Mouse (Mus musculus) midbrain, embryonic 14.5 days (tissue): ENCODE measurements around the gene Ptgdr. TPM values are rescaled to one million over a fixed set of nuclear protein-coding genes. Genes with fewer than 3 reads are reported as not detected.
A peak's percentile ranks its signal among the peaks of the same experiment; 100 is the strongest.
"Not testable (repeated sequence)": the region's sequence is repeated elsewhere in the genome, so short reads cannot be mapped to it uniquely, and the experiment has no call there.

Experiments
- ATAC-seq: fragments of 200-750 bp; cut with Nextera tagmentation; 2 replicates; pipeline ENCODE4 v1.8.0; 2017; ENCODE audit warnings: moderate number of reproducible peaks, moderate library complexity; ENCODE audit not compliant: low FRiP score, low TSS enrichment
- DNase-seq: peaks from one replicate; pipeline ENCODE4 v3.0.0-alpha.2; 2015
- H3K27ac ChIP-seq: fragments of 300-500 bp; sonication (generic); replicated peaks from 2 replicates; pipeline ENCODE4 v1.5.1; 2014; ENCODE audit warnings: mild to moderate bottlenecking, low read depth, low read length, moderate library complexity
- H3K27me3 ChIP-seq: fragments of 300-500 bp; sonication (generic); 2 replicates; pipeline ENCODE4 v1.6.1; 2014; ENCODE audit warnings: low read length, control low read depth, mixed read lengths; ENCODE audit not compliant: control insufficient read depth, insufficient read depth
- H3K36me3 ChIP-seq: fragments of 300-500 bp; sonication (generic); 2 replicates; pipeline ENCODE4 v1.6.1; 2014; ENCODE audit warnings: low read length, control low read depth; ENCODE audit not compliant: control insufficient read depth, insufficient read depth
- H3K4me1 ChIP-seq: fragments of 300-500 bp; sonication (generic); 2 replicates; pipeline ENCODE4 v1.6.1; 2014; ENCODE audit warnings: mild to moderate bottlenecking, antibody characterized with exemption, low read length, control low read depth; ENCODE audit not compliant: control insufficient read depth, insufficient read depth
- H3K4me2 ChIP-seq: fragments of 300-500 bp; sonication (generic); 2 replicates; pipeline ENCODE4 v1.6.1; 2014; ENCODE audit warnings: mild to moderate bottlenecking, low read length, moderate library complexity
- H3K4me3 ChIP-seq: fragments of 300-500 bp; sonication (generic); replicated peaks from 2 replicates; pipeline ENCODE4 v1.5.1; 2014; ENCODE audit warnings: low read depth, low read length
- H3K9ac ChIP-seq: fragments of 300-500 bp; sonication (generic); replicated peaks from 2 replicates; pipeline ENCODE4 v1.6.1; 2014; ENCODE audit warnings: mild to moderate bottlenecking, low read length, moderate library complexity
- H3K9me3 ChIP-seq: fragments of 300-500 bp; sonication (generic); 2 replicates; pipeline ENCODE4 v1.6.1; 2016; ENCODE audit warnings: low read length, control low read depth, mixed read lengths; ENCODE audit not compliant: control insufficient read depth
- WGBS: fragments of 180-500 bp; shearing (Covaris S2); extraction: QIAGEN DNeasy Blood & Tissue Kit; methylation state at CpG from one replicate; pipeline ENCODE4 v1.1.7; 2014; 5-methylcytosine and 5-hydroxymethylcytosine counted together
- polyA plus RNA-seq: library from polyadenylated mRNA; unstranded; fragments of >200 nt; fragmentation: Nextera tagmentation; extraction: Ambion mirVana; gene quantifications from 2 replicates; pipeline ENCODE4 v1.2.1, GENCODE M21; 2014

The Ptgdr gene
- polyA plus RNA-seq, result 0.07 and 0.08 TPM in 2 replicates

DNA sequence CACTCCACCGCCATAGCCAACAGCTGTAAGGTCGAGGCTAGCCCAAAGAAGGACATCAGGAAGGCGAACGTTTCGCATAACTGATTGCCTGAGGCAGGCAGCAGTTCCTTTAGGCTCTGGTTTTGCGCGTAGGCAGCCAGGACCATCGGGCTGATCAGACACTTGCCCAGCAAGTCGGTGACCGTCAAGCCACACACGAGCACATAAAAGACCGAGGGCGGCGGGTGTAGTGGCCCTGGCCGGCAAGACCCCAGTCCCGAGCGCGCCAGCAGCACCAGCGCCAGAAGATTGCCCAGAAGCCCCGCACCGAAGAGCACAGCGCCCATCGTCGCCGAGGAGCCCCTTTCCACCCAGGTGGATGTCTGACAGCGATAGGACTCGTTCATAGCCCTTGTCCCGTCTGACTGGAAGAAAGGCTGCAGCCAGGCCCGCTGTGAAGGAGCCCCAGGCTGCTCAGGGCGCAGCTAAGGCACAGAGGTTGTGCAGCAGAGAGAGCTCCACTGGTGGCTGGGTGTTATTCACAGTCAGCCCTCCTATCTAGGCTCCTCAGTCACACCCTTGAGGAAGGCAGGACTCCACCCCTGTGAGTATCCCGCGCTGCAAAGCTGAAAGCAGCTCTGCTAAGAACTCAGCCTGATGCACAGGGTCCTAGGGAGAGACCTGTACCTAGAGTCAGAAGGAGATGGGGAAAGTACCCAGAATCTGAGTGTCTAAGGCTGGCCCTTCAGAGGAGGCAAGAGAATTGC, at the start of gene Ptgdr:
Gene Ptgdr, minus strand, starts transcription at position 508 of the 746 bp plus-strand sequence.
- 2% methylated on average over 32 of the region's 32 CpGs for WGBS
- H3K4me3 ChIP-seq, result peak within 1 kb of the TSS; percentile 30
- H3K36me3 ChIP-seq, result no peaks in the 10 kb centered on the region
- ATAC-seq (peak; percentile 35), DNase-seq (peak; percentile 17)
- peak within 1 kb of the TSS; percentile 54 for H3K4me2 ChIP-seq
- H3K9ac ChIP-seq, result no peak within 1 kb of the TSS
- H3K4me1 ChIP-seq, result no peaks in the 10 kb centered on the region
- peaks cover 19% of the 10 kb centered on the region; the same call in 1 of the 2 replicates for H3K27me3 ChIP-seq
- no peaks in the 10 kb centered on the region for H3K9me3 ChIP-seq
- H3K27ac ChIP-seq, result no peak within 1 kb of the TSS

DNA sequence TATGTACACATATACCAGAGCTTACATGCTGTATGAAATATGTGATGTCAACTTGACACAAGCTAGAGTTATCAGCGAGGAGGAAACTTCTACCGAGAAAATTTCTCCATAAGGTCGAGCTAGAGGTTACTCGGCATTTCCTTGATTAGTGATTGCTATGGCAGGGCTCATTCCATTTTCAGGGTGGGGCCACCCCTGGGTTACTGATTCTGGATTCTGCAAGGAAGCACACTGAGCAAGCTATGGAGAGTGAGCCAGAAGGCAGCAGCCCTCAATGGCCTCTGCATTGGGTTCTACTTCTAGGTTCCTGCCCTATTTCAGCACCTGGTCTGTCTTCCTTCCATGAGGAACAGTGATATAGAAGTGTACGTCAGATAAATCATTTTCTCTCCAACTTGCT, 48.6 kb upstream of the Ptgdr start:
- no peaks in the 10 kb centered on the region for H3K9me3 ChIP-seq
- no peaks in the 10 kb centered on the region for H3K36me3 ChIP-seq
- H3K4me2 ChIP-seq, result no peak overlapping the region
- H3K4me3 ChIP-seq, result no peak overlapping the region
- no peak for ATAC-seq
- DNase-seq, result no peak
- 90% methylated on average over 5 of the region's 5 CpGs for WGBS
- H3K9ac ChIP-seq, result no peak overlapping the region
- H3K27me3 ChIP-seq, result no peaks in the 10 kb centered on the region
- H3K27ac ChIP-seq, result no peak overlapping the region
- H3K4me1 ChIP-seq, result no peaks in the 10 kb centered on the region

DNA sequence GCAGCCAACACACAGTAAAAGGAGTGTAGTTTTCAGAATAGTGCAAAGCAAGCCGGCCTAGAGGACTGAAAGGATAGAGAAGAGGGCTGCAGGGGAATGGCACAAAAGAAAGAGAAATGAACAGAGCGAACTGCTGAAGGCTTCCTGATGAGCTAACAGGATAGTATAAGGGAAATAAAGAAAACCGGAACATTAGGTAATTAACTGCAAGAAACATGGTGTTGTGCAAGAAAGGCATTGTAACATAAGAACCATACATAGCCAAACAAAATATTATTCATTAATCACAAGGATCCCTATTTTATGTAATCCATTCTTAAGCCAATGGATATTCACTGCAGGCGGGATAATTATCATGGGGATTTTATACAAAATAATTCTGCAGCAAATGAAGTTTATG, 45.0 kb upstream of the Ptgdr start:
- DNase-seq (no peak), ATAC-seq (no peak)
- H3K36me3 ChIP-seq, result no peaks in the 10 kb centered on the region
- 85% methylated on average over 4 of the region's 4 CpGs for WGBS
- no peaks in the 10 kb centered on the region for H3K27me3 ChIP-seq
- H3K4me1 ChIP-seq, result no peaks in the 10 kb centered on the region
- no peak overlapping the region for H3K27ac ChIP-seq
- no peak overlapping the region for H3K9ac ChIP-seq
- no peak overlapping the region for H3K4me3 ChIP-seq
- no peak overlapping the region for H3K4me2 ChIP-seq
- no peaks in the 10 kb centered on the region for H3K9me3 ChIP-seq

DNA sequence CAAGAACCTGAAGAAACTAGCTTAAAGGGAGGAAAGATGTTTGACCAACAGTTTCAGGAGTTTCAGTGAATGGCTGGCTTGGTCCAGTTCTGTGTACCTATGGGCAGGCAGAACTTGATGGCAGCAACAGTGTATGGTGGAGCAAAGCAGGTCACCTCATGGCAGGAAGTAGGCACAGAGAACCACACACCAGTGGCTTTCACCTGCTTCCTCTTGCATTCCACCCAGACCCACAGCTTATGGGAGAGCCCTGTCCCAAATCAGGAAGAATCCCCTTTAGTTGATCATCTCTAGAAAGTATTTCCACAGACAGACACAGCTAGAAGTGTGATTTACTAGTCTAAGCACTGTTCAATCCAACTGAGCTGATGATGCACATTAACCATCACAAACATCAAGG, 42.6 kb upstream of the Ptgdr start:
- DNase-seq, H3K4me1 ChIP-seq, H3K27me3 ChIP-seq, H3K4me2 ChIP-seq, H3K9me3 ChIP-seq, H3K27ac ChIP-seq, H3K9ac ChIP-seq, H3K4me3 ChIP-seq, H3K36me3 ChIP-seq, ATAC-seq: not testable (repeated sequence)

DNA sequence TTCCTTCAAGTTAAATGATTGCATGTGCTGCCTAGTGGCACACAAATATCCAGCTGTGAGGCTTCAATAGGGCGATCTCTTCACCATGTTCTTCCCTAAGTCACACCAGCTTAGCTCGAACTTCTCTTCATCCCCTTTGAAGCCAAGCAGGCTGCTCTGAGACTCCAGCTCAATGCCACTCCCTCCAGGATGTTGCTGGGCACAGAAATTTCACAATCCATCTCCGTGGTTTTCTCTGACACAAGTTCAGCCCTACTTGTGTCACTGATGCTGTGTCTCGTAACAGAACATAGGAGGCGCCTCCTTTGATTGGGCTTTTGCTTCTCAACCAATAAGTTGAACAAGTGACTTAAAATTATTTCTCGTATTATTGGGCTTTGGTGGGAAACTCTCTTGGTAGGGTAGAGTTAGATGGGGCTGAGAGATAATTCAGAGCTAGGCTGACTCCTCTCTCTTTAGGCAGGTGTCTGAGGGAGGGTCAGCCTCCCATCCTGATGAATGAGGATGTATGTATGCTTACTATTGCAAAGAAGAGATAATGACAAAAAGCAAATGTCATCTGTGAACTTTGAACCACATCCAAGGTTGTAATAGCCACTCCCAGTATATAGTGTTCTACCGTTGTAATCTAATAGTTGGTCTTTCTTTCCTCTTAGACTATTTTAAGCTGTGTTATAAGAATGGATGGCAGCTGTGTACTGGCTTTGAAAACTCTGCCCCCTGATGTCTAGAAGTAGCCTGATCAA, 32.4 kb upstream of the Ptgdr start:
- ATAC-seq, result no peak

DNA sequence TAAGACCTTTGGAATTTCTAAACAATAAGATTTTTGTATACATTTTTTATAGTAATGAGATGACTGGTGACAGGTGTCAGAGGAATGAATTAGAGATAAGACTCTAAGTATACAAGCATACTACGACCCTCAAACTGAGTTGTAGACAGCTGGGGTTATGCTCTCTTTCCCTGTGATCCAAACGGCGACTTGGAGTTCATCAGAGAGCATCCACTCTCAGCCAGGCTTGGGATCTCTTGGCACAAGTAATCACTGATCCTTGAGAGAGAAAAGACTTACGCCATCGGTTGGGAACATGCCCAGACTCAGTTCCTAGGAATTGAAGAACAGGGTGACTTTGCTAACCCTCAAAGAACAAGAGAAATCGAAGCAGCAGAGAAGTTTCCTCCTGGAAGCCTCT, 10.5 kb upstream of the Ptgdr start:
- ATAC-seq (no peak), DNase-seq (no peak)
- no peak overlapping the region for H3K4me2 ChIP-seq
- H3K9me3 ChIP-seq, result no peaks in the 10 kb centered on the region
- no peaks in the 10 kb centered on the region for H3K4me1 ChIP-seq
- H3K4me3 ChIP-seq, result no peak overlapping the region
- H3K27ac ChIP-seq, result no peak overlapping the region
- H3K27me3 ChIP-seq, result no peaks in the 10 kb centered on the region
- 86% methylated on average over 6 of the region's 6 CpGs for WGBS
- no peak overlapping the region for H3K9ac ChIP-seq
- H3K36me3 ChIP-seq, result no peaks in the 10 kb centered on the region

More for the DNA sequence above, 32.4 kb upstream of the Ptgdr start:
- Histone ChIP-seq H3K27me3 (no peaks in the 10 kb centered on the region), H3K4me1 (no peaks in the 10 kb centered on the region), H3K27ac (no peak overlapping the region), H3K4me2 (no peak overlapping the region), H3K4me3 (no peak overlapping the region), H3K9me3 (no peaks in the 10 kb centered on the region), H3K9ac (no peak overlapping the region), H3K36me3 (no peaks in the 10 kb centered on the region)
- 67% methylated on average over 7 of the region's 7 CpGs for WGBS
- no peak for DNase-seq

DNA sequence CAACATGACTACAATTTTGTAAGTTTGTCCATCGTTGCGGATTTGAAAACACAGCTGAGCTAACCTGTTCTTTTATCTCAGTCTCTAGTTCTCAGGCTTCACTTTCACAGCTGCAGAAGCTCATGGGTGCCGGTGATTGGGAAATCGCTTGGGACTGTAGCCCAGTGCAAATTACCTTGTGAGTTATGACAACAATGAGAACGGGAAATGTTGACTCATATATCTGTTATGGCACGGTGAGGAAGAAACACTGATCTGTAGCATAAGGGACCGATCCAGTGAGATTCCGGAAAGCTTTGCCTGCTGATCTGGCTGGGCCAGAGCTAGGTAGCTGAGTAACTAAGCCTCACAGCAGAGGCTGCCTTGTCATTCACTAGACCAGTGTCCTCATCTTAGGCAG, 6.5 kb upstream of the Ptgdr start:
- WGBS, result 93% methylated on average over 8 of the region's 8 CpGs

DNA sequence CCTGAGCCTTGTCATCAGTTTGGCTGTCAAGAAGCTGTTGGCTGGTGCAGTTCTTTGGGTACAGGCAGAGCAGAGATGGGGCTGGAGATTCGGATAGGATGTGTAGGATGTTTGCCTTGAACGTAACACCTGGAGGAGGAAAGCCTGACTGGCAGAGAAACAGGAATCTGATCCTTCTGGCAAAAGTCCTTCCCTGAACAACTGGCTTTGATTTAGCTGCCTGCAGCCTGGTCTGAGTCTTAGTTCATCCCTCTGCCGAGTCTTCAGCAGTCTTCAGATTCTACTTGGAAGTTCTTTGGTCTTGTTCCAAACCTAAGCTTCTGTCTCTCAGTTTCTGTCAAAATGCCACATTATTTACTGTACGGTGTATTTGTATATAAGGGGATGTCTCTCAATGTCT, 3.9 kb upstream of the Ptgdr start:
- 53% methylated on average over 4 of the region's 4 CpGs for WGBS

More for the DNA sequence above, 6.5 kb upstream of the Ptgdr start:
- Histone ChIP-seq H3K9ac (no peak overlapping the region), H3K36me3 (no peaks in the 10 kb centered on the region), H3K4me3 (no peak overlapping the region), H3K4me1 (no peaks in the 10 kb centered on the region), H3K9me3 (no peaks in the 10 kb centered on the region), H3K27me3 (no peaks in the 10 kb centered on the region), H3K27ac (no peak overlapping the region), H3K4me2 (no peak overlapping the region)
- ATAC-seq (no peak), DNase-seq (no peak)

DNA sequence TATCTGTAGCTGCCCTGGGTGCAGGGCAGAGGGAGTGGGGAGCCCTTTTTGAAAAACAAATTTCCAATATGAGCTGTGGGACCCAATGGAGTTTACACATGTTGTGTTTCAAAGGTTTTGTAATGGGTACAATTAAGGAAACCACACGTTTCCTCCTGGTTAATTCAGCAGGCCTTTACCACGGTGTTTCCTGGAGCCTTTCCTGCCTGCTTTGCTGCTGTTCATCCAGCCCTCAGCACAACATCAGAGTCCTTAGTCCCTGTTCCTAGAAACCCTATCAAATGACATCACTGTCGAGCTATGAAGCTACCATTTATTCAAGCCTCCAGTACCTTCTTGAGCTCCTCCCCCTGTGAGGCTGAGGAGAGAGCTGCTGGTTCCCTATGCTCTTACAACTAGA, 2.0 kb upstream of the Ptgdr start:
- 70% methylated on average over 3 of the region's 3 CpGs for WGBS
- no peak overlapping the region for H3K27ac ChIP-seq
- H3K27me3 ChIP-seq, result peaks cover 19% of the 10 kb centered on the region; the same call in 1 of the 2 replicates
- no peak overlapping the region for H3K4me2 ChIP-seq
- no peaks in the 10 kb centered on the region for H3K9me3 ChIP-seq
- H3K9ac ChIP-seq, result no peak overlapping the region
- DNase-seq (no peak), ATAC-seq (no peak)
- H3K4me1 ChIP-seq, result no peaks in the 10 kb centered on the region
- no peak overlapping the region for H3K4me3 ChIP-seq
- H3K36me3 ChIP-seq, result no peaks in the 10 kb centered on the region

More for the DNA sequence above, 3.9 kb upstream of the Ptgdr start:
- no peak overlapping the region for H3K4me2 ChIP-seq
- peaks cover 13% of the 10 kb centered on the region; the same call in 1 of the 2 replicates for H3K27me3 ChIP-seq
- no peaks in the 10 kb centered on the region for H3K4me1 ChIP-seq
- ATAC-seq (no peak), DNase-seq (no peak)
- no peaks in the 10 kb centered on the region for H3K9me3 ChIP-seq
- H3K36me3 ChIP-seq, result no peaks in the 10 kb centered on the region
- no peak overlapping the region for H3K4me3 ChIP-seq
- H3K9ac ChIP-seq, result no peak overlapping the region
- no peak overlapping the region for H3K27ac ChIP-seq
